9 mouse cellular contexts compared by ENCODE assay signal in genomic region chr9:21792644-21793043, GRCm38 (mm10). TPM values are rescaled to one million over a fixed set of nuclear protein-coding genes. Genes with fewer than 3 reads are reported as not detected.
DNase-seq lines count a peak whose midpoint lies in the region; ATAC-seq lines count a peak whose summit lies in the region.
"Had no signal": no experiment of that assay in that cellular context is flagged by ENCODE, and none has a peak within 500 bp of the region (broad histone marks: within the 10 kb centered on the region; RNA-seq: fewer than 3 reads in every experiment).

No protein-coding gene starts in this region.

- DNase-seq in forebrain, embryonic 11.5 days (ENCODE audit: low spot score) = no peak
- DNase-seq in cerebellum, adult 18-20 months = peak; percentile 31 to 51
- DNase-seq in gastrocnemius, postnatal 25 days = peak; percentile 70
- DNase-seq in retina, postnatal 7 days (ENCODE audit: low read depth, low spot score) = peak; percentile 50
- no peak for DNase-seq in spleen, postnatal 10 days (ENCODE audit: low spot score in 2 of 2)

- WGBS in forebrain, embryonic 12.5 days = 83% methylated on average over 8 of the region's 8 CpGs
- 83% methylated on average over 8 of the region's 8 CpGs for WGBS in forebrain, embryonic 11.5 days
- 33% methylated on average over 8 of the region's 8 CpGs for WGBS in kidney, embryonic 15.5 days
- 73% methylated on average over 8 of the region's 8 CpGs for WGBS in limb, embryonic 13.5 days

- H3K4me2 ChIP-seq in forebrain, embryonic 12.5 days = no peak overlapping the region
- no peak overlapping the region for H3K4me2 ChIP-seq in forebrain, embryonic 11.5 days (ENCODE audit: low read depth, low read length, severe bottlenecking)
- H3K4me2 ChIP-seq in kidney, embryonic 15.5 days = peak overlapping the region; percentile 37
- 0 out of 2 replicates have a peak overlapping the region, but pooled peaks have one; percentile 3 for H3K4me2 ChIP-seq in limb, embryonic 13.5 days (replicated peaks)

- H3K9ac ChIP-seq in forebrain, embryonic 12.5 days = no peak overlapping the region
- H3K9ac ChIP-seq in forebrain, embryonic 11.5 days (ENCODE audit: low read length) = no peak overlapping the region
- H3K9ac ChIP-seq in kidney, embryonic 15.5 days = no peak overlapping the region
- no peak overlapping the region for H3K9ac ChIP-seq in limb, embryonic 13.5 days

- peaks cover 17% of the 10 kb centered on the region for H3K36me3 ChIP-seq in forebrain, embryonic 12.5 days (replicated peaks)
- peaks cover 2% of the 10 kb centered on the region; the same call in 1 of the 2 replicates for H3K36me3 ChIP-seq in forebrain, embryonic 11.5 days (ENCODE audit: control insufficient read depth, insufficient read depth, low read length)
- H3K36me3 ChIP-seq in kidney, embryonic 15.5 days = peaks cover 73% of the 10 kb centered on the region
- peaks cover 83% of the 10 kb centered on the region for H3K36me3 ChIP-seq in limb, embryonic 13.5 days

- no peak overlapping the region for H3K4me3 ChIP-seq in forebrain, embryonic 12.5 days (replicated peaks)
- H3K4me3 ChIP-seq in forebrain, embryonic 11.5 days (ENCODE audit: low read depth, low read length) = no peak overlapping the region
- H3K4me3 ChIP-seq in kidney, embryonic 15.5 days (replicated peaks) = no peak overlapping the region
- no peak overlapping the region for H3K4me3 ChIP-seq in limb, embryonic 13.5 days

- no peaks in the 10 kb centered on the region for H3K9me3 ChIP-seq in forebrain, embryonic 12.5 days
- H3K9me3 ChIP-seq in forebrain, embryonic 11.5 days (ENCODE audit: control insufficient read depth, low read length) = no peaks in the 10 kb centered on the region
- H3K9me3 ChIP-seq in kidney, embryonic 15.5 days (replicated peaks) = no peaks in the 10 kb centered on the region
- no peaks in the 10 kb centered on the region for H3K9me3 ChIP-seq in limb, embryonic 13.5 days

- peaks cover 13% of the 10 kb centered on the region for H3K4me1 ChIP-seq in forebrain, embryonic 12.5 days
- peaks cover 4% of the 10 kb centered on the region; the same call in 1 of the 2 replicates for H3K4me1 ChIP-seq in forebrain, embryonic 11.5 days (replicated peaks; ENCODE audit: control insufficient read depth, insufficient read depth, low read length)
- H3K4me1 ChIP-seq in kidney, embryonic 15.5 days = peaks cover 69% of the 10 kb centered on the region
- H3K4me1 ChIP-seq in limb, embryonic 13.5 days = peaks cover 56% of the 10 kb centered on the region

- no peaks in the 10 kb centered on the region for H3K27me3 ChIP-seq in forebrain, embryonic 12.5 days
- H3K27me3 ChIP-seq in forebrain, embryonic 11.5 days (ENCODE audit: control insufficient read depth, insufficient read depth, low read length) = no peaks in the 10 kb centered on the region
- H3K27me3 ChIP-seq in kidney, embryonic 15.5 days = no peaks in the 10 kb centered on the region
- H3K27me3 ChIP-seq in limb, embryonic 13.5 days = no peaks in the 10 kb centered on the region

- 0 out of 2 replicates have a peak overlapping the region, but pooled peaks have one; percentile 5 for H3K27ac ChIP-seq in forebrain, embryonic 12.5 days
- H3K27ac ChIP-seq in forebrain, embryonic 11.5 days (ENCODE audit: low read depth, low read length) = no peak overlapping the region
- peak overlapping the region; percentile 23; the same call in 1 of the 2 replicates for H3K27ac ChIP-seq in kidney, embryonic 15.5 days
- no peak overlapping the region for H3K27ac ChIP-seq in limb, embryonic 13.5 days

- ATAC-seq in forebrain, embryonic 12.5 days (ENCODE audit: low FRiP score) = no peak
- ATAC-seq in forebrain, embryonic 11.5 days (replicated peaks; ENCODE audit: low FRiP score) = no peak
- ATAC-seq in kidney, embryonic 15.5 days (replicated peaks; ENCODE audit: low FRiP score) = peak; percentile 34; the same call in 1 of the 2 replicates
- no peak for ATAC-seq in limb, embryonic 13.5 days (ENCODE audit: low FRiP score, low read depth)

RNA-seq across cellular contexts. Expression of gene Kank2, which starts 5.9 kb away (rescaled TPM):
- 6.1 and 6.2 TPM in 2 replicates for polyA plus RNA-seq in forebrain, embryonic 12.5 days (2016; fragmentation: Nextera tagmentation; extraction: Ambion mirVana)
- 5.1 and 5.9 TPM in 2 replicates for polyA plus RNA-seq in forebrain, embryonic 11.5 days (2014; fragmentation: Nextera tagmentation; extraction: Ambion mirVana)
- 10 to 100 TPM; 14.3 to 17.5 TPM for total RNA-seq in gastrocnemius, postnatal 25 days (2021)
- 18.7 and 23.2 TPM in 2 replicates for polyA plus RNA-seq in kidney, embryonic 15.5 days (2015; fragmentation: Nextera tagmentation; extraction: Ambion mirVana)
- 18.9 and 21.3 TPM in 2 replicates for polyA plus RNA-seq in limb, embryonic 13.5 days (2015; fragmentation: Nextera tagmentation; extraction: Ambion mirVana)

RNA-seq across cellular contexts. Expression of gene Spc24, which starts 32.5 kb away (rescaled TPM):
- 112 and 118 TPM in 2 replicates for polyA plus RNA-seq in forebrain, embryonic 12.5 days (2016; fragmentation: Nextera tagmentation; extraction: Ambion mirVana)
- 138 and 162 TPM in 2 replicates for polyA plus RNA-seq in forebrain, embryonic 11.5 days (2014; fragmentation: Nextera tagmentation; extraction: Ambion mirVana)
- 1 to 10 TPM in 1 of 2 experiments, under 1 TPM in 1; 0.77 to 2.2 TPM for total RNA-seq in gastrocnemius, postnatal 25 days (2021)
- polyA plus RNA-seq in kidney, embryonic 15.5 days (2015; fragmentation: Nextera tagmentation; extraction: Ambion mirVana) = 126 and 135 TPM in 2 replicates
- 109 and 117 TPM in 2 replicates for polyA plus RNA-seq in limb, embryonic 13.5 days (2015; fragmentation: Nextera tagmentation; extraction: Ambion mirVana)

RNA-seq across cellular contexts. Expression of gene Angptl8, which starts 42.7 kb away (rescaled TPM):
- 0.45 TPM in 1 of 2 replicates, not detected in the other for polyA plus RNA-seq in forebrain, embryonic 12.5 days (2016; fragmentation: Nextera tagmentation; extraction: Ambion mirVana)
- polyA plus RNA-seq in forebrain, embryonic 11.5 days (2014; fragmentation: Nextera tagmentation; extraction: Ambion mirVana) = 0.60 TPM in 1 of 2 replicates, not detected in the other
- under 1 TPM in 1 of 2 experiments, not detected in 1; 0.43 TPM for total RNA-seq in gastrocnemius, postnatal 25 days (2021)
- 4.3 and 4.9 TPM in 2 replicates for polyA plus RNA-seq in kidney, embryonic 15.5 days (2015; fragmentation: Nextera tagmentation; extraction: Ambion mirVana)
- 0.67 and 0.91 TPM in 2 replicates for polyA plus RNA-seq in limb, embryonic 13.5 days (2015; fragmentation: Nextera tagmentation; extraction: Ambion mirVana)
- total RNA-seq: CH12.LX had no signal

RNA-seq across cellular contexts. Expression of gene Dock6, which starts 59.8 kb away (rescaled TPM):
- 17.5 and 18.9 TPM in 2 replicates for polyA plus RNA-seq in forebrain, embryonic 12.5 days (2016; fragmentation: Nextera tagmentation; extraction: Ambion mirVana)
- polyA plus RNA-seq in forebrain, embryonic 11.5 days (2014; fragmentation: Nextera tagmentation; extraction: Ambion mirVana) = 25.5 and 27.5 TPM in 2 replicates
- 10 to 100 TPM; 10.7 to 14.7 TPM for total RNA-seq in gastrocnemius, postnatal 25 days (2021)
- 36.8 and 46.3 TPM in 2 replicates for polyA plus RNA-seq in kidney, embryonic 15.5 days (2015; fragmentation: Nextera tagmentation; extraction: Ambion mirVana)
- 37.5 and 39.6 TPM in 2 replicates for polyA plus RNA-seq in limb, embryonic 13.5 days (2015; fragmentation: Nextera tagmentation; extraction: Ambion mirVana)

Comparison
In these comparisons a context has a peak if more than half of its experiments do, and no peak if none do; other contexts are left out.
1. H3K27ac ChIP-seq: peak in forebrain, embryonic 12.5 days (single experiment) and kidney, embryonic 15.5 days (single experiment); none in forebrain, embryonic 11.5 days (single experiment) and limb, embryonic 13.5 days (single experiment).
2. H3K4me2 ChIP-seq: peak in kidney, embryonic 15.5 days (single experiment) and limb, embryonic 13.5 days (single experiment); none in forebrain, embryonic 12.5 days (single experiment) and forebrain, embryonic 11.5 days (single experiment).
3. DNase-seq: peak in cerebellum, adult 18-20 months (2 of 2), gastrocnemius, postnatal 25 days (single experiment) and retina, postnatal 7 days (single experiment); none in forebrain, embryonic 11.5 days (single experiment) and spleen, postnatal 10 days (0 of 2).